Mouse (Mus musculus): ENCODE measurements around the gene Klf15. TPM values are rescaled to one million over a fixed set of nuclear protein-coding genes. Genes with fewer than 3 reads are reported as not detected.

Klf15 gene
- polyA plus RNA-seq, 1 experiment from 2014 or later, result 16.6 TPM

DNA sequence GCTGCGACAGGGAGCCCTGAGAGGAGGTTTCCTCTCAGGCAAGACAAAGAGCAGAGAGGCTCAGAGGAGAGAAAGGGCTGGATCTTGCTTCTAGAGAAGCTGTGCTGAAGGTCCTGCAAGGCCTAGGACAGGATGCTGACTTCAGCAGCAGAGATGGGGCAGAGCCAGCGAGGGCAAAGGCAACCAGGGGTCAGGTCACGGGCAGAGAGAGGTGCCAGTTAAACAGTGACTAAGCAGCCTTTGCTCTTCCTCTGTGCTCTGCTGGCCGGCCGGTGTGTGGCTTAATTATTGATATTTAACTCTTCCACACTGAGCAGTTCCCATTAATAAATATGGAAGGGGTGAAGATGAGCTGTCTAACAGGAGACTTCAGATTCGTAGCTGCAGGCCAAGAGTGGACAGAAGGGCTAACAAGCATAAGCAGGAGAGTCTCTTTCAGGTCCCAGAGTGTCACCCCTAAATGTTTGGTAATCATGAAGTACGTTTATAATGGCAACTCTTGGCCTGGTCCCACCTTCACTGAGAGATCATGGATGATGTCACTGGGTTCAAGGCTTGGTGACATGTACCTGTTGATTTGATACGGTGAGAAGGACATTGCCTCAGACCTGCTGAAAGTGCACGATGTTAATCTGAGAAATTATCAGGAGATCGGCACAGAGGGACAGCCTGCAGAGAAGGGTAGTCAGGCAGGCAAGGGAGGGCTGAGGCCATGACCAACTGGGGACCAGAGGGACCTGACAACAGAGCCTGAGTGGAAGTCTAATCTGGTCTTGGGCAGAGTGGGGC is 29.8 kb downstream of the Klf15 start:
- no peak overlapping the region for H3K4me2 ChIP-seq (ENCODE audit: low read depth, low read length)
- no peak overlapping the region for H3K4me3 ChIP-seq (ENCODE audit: low read depth, low read length)
- 82% methylated on average over 10 of the region's 10 CpGs for WGBS
- no peaks in the 10 kb centered on the region for H3K9me3 ChIP-seq (ENCODE audit: control insufficient read depth, low read length)
- no peak overlapping the region for H3K27ac ChIP-seq (ENCODE audit: low read depth, low read length)
- no peaks in the 10 kb centered on the region for H3K27me3 ChIP-seq (ENCODE audit: control insufficient read depth, insufficient read depth, low read length)
- no peaks in the 10 kb centered on the region for H3K4me1 ChIP-seq (ENCODE audit: control insufficient read depth, insufficient read depth, low read length)
- no peaks in the 10 kb centered on the region for H3K36me3 ChIP-seq (ENCODE audit: control insufficient read depth, insufficient read depth, low read length)
- no peak overlapping the region for H3K9ac ChIP-seq (replicated peaks; ENCODE audit: low read depth, low read length)
- no peak for ATAC-seq (ENCODE audit: low read depth)

DNA sequence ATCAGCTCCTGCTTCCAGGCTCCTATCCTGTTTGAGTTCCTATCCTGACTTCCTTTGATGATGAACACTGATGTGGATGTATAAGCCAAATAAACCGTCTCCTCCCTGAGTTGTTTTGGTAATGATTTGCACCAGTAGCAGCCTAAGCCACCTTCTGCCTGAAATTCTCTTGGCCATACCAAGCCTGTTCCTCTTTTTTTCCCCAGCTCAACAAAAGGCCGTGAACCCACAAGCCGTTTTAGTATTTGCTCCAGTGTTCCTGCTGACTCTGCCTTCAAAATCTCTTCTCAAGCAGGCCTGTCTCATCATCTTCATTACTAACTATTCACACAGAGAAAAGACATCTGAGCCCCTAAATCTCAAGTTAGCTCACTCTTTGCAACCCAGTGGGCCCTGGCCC is 31.8 kb downstream of the Klf15 start:
- no peak overlapping the region for H3K4me3 ChIP-seq (ENCODE audit: low read depth, low read length)
- no peak overlapping the region for H3K27ac ChIP-seq (ENCODE audit: low read depth, low read length)
- 80% methylated on average over 3 of the region's 3 CpGs for WGBS
- no peaks in the 10 kb centered on the region for H3K27me3 ChIP-seq (ENCODE audit: control insufficient read depth, insufficient read depth, low read length)
- no peaks in the 10 kb centered on the region for H3K36me3 ChIP-seq (ENCODE audit: control insufficient read depth, insufficient read depth, low read length)
- no peak overlapping the region for H3K9ac ChIP-seq (replicated peaks; ENCODE audit: low read depth, low read length)
- H3K4me1 ChIP-seq (ENCODE audit: control insufficient read depth, insufficient read depth, low read length), result no peaks in the 10 kb centered on the region
- no peak for ATAC-seq (ENCODE audit: low read depth)
- no peak overlapping the region for H3K4me2 ChIP-seq (ENCODE audit: low read depth, low read length)
- no peaks in the 10 kb centered on the region for H3K9me3 ChIP-seq (ENCODE audit: control insufficient read depth, low read length)

DNA sequence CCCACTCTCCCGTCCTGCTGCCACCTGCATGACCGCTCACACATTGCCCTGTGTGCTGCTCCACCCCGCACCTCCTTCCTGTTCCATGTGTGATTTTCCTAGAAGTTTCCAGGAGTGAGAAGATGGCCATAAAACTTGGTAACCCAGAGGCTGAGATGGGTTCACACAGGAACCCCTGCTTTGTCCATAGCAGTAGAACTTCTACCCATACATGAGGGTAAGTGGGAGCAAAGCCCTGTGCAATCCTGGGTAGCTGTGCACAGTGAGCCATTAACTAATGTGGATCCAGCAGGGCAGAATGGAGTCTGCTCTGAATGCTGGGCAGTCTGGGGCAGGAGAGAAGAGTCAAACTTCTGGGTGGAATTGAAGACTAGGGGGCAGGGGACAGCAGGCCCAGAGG is 32.2 kb downstream of the Klf15 start:
- Histone ChIP-seq H3K4me2 (ENCODE audit: low read depth, low read length) (no peak overlapping the region), H3K9ac (replicated peaks; ENCODE audit: low read depth, low read length) (no peak overlapping the region)
- no peak for ATAC-seq (ENCODE audit: low read depth)

DNA sequence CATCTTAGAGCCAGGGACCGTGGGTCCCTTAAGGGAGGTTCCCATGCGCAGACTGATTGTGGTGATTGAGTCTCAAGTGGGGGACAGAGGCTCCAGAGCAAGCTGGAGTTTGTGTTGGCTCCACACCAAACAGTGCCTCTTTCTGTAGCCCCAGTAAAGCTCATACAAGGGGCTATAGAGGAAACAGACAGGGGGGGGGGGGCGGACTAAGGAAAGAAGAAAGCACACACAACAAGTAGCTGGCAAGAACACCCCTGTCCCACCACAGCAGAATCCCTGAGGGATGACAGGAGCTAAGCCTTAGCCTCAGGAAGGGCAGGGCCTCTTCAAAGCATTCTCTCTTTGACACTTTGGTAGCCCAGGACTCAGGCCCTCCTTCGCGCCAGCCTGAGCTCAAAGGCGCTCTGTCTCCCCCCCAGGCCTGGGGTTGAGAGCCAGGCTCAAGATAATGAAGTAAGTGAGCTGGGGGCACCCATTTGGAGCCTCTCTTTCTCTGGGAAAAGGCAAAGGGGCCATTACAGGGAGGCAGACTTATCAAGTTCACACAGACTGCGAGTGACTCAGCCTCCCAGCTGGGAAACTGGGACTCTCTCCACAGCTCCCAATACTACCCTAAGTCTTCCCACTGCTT is 33.0 kb downstream of the Klf15 start:
- ATAC-seq (ENCODE audit: low read depth), result peak; percentile 88
- H3K27me3 ChIP-seq (ENCODE audit: control insufficient read depth, insufficient read depth, low read length), result no peaks in the 10 kb centered on the region
- no peak overlapping the region for H3K27ac ChIP-seq (ENCODE audit: low read depth, low read length)
- 54% methylated on average over 6 of the region's 7 CpGs for WGBS
- no peak overlapping the region for H3K9ac ChIP-seq (replicated peaks; ENCODE audit: low read depth, low read length)
- H3K4me3 ChIP-seq (ENCODE audit: low read depth, low read length), result no peak overlapping the region
- no peaks in the 10 kb centered on the region for H3K9me3 ChIP-seq (ENCODE audit: control insufficient read depth, low read length)
- H3K4me2 ChIP-seq (ENCODE audit: low read depth, low read length), result no peak overlapping the region
- no peaks in the 10 kb centered on the region for H3K36me3 ChIP-seq (ENCODE audit: control insufficient read depth, insufficient read depth, low read length)
- no peaks in the 10 kb centered on the region for H3K4me1 ChIP-seq (ENCODE audit: control insufficient read depth, insufficient read depth, low read length)

More for the DNA sequence above, 32.2 kb downstream of the Klf15 start:
- Histone ChIP-seq H3K9me3 (ENCODE audit: control insufficient read depth, low read length) (no peaks in the 10 kb centered on the region), H3K27ac (ENCODE audit: low read depth, low read length) (no peak overlapping the region), H3K4me1 (ENCODE audit: control insufficient read depth, insufficient read depth, low read length) (no peaks in the 10 kb centered on the region), H3K36me3 (ENCODE audit: control insufficient read depth, insufficient read depth, low read length) (no peaks in the 10 kb centered on the region), H3K27me3 (ENCODE audit: control insufficient read depth, insufficient read depth, low read length) (no peaks in the 10 kb centered on the region), H3K4me3 (ENCODE audit: low read depth, low read length) (no peak overlapping the region)
- 87% methylated on average over 3 of the region's 3 CpGs for WGBS

DNA sequence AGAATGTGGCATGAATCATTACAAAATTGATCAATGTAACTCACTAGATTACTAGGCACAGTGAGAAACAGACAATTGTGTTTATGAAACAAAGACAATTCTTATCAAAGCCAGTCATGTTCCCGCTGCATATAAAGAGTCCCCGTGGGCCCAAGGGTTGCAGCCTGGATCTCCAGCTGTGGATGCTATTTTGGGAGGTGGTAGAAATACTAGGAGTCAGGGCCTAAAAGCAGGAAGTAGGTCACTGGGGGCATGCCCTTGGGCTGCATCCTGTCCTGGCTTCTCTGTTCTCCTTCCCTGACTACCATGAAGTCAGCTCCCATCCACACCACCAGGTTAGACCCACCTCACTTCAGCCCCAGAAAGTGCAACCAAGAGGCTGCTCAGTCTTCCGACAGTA is 33.8 kb downstream of the Klf15 start:
- Histone ChIP-seq H3K27me3 (ENCODE audit: control insufficient read depth, insufficient read depth, low read length) (no peaks in the 10 kb centered on the region), H3K27ac (ENCODE audit: low read depth, low read length) (no peak overlapping the region), H3K4me1 (ENCODE audit: control insufficient read depth, insufficient read depth, low read length) (no peaks in the 10 kb centered on the region), H3K9me3 (ENCODE audit: control insufficient read depth, low read length) (no peaks in the 10 kb centered on the region), H3K4me2 (ENCODE audit: low read depth, low read length) (no peak overlapping the region), H3K36me3 (ENCODE audit: control insufficient read depth, insufficient read depth, low read length) (no peaks in the 10 kb centered on the region), H3K4me3 (ENCODE audit: low read depth, low read length) (no peak overlapping the region), H3K9ac (replicated peaks; ENCODE audit: low read depth, low read length) (no peak overlapping the region)
- 73% methylated on average over 3 of the region's 3 CpGs for WGBS
- no peak for ATAC-seq (ENCODE audit: low read depth)

DNA sequence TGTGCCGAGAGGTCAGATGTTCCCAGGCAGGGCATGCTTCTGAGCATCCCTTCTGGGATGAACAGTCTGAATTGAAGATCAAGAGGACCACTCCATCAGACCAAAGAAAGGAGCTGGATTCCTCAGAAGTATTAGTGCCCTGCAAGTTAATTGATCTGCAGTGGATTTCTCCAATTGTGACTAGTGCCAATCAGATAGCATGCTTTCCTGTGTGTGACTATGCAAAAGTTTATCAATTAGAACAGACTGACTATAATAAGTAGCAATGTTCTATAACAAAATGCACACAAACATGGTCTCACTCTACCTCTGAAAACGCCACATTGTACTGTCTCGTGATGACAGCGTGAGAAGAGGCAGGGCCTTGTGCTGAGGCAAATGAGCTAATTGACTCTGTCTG is 37.1 kb downstream of the Klf15 start:
- H3K4me1 ChIP-seq (ENCODE audit: control insufficient read depth, insufficient read depth, low read length), result no peaks in the 10 kb centered on the region
- ATAC-seq (ENCODE audit: low read depth), result no peak
- H3K9ac ChIP-seq (replicated peaks; ENCODE audit: low read depth, low read length), result no peak overlapping the region
- H3K9me3 ChIP-seq (ENCODE audit: control insufficient read depth, low read length), result no peaks in the 10 kb centered on the region
- WGBS, result 73% methylated on average over 4 of the region's 4 CpGs
- H3K4me2 ChIP-seq (ENCODE audit: low read depth, low read length), result no peak overlapping the region
- H3K36me3 ChIP-seq (ENCODE audit: control insufficient read depth, insufficient read depth, low read length), result no peaks in the 10 kb centered on the region
- no peaks in the 10 kb centered on the region for H3K27me3 ChIP-seq (ENCODE audit: control insufficient read depth, insufficient read depth, low read length)
- no peak overlapping the region for H3K4me3 ChIP-seq (ENCODE audit: low read depth, low read length)
- no peak overlapping the region for H3K27ac ChIP-seq (ENCODE audit: low read depth, low read length)

DNA sequence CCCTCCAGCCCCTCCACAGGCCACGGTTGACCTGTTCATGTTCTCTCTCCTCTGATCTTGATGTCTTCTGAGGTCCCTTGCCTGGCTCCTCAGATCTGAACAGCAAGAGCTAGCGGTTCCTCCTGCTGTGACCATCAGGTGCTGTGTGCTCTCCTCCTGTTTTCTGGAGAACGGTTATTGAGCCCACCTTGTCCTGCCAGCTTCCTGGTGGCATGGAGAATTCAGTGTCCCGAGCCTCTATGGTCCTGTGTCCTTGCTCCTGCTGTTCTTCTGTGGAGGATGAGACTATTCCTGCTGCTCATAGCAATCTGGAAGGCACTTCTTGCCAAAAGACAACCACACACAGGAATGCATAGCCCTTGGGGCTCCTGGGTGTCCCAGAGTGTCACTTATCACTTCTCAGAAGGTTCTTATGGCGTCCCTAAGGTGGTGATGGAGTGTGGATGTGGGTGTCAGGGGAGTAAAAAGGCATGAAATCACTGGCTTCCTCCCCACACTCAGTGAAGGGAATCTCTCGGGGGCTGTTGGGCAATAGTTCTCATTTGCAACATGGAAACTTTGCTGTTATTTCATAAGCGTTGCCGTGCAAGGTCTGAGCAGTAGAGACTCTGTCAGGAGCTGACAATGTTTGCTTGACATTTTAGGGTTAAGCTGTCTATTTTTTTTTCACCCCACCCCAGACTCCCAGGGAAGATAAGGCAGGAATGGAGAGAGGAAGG is 39.0 kb downstream of the Klf15 start:
- no peaks in the 10 kb centered on the region for H3K9me3 ChIP-seq (ENCODE audit: control insufficient read depth, low read length)
- ATAC-seq (ENCODE audit: low read depth), result no peak
- H3K36me3 ChIP-seq (ENCODE audit: control insufficient read depth, insufficient read depth, low read length), result no peaks in the 10 kb centered on the region
- WGBS, result 77% methylated on average over 8 of the region's 8 CpGs
- H3K4me3 ChIP-seq (ENCODE audit: low read depth, low read length), result no peak overlapping the region
- H3K4me1 ChIP-seq (ENCODE audit: control insufficient read depth, insufficient read depth, low read length), result no peaks in the 10 kb centered on the region
- no peak overlapping the region for H3K27ac ChIP-seq (ENCODE audit: low read depth, low read length)
- H3K4me2 ChIP-seq (ENCODE audit: low read depth, low read length), result no peak overlapping the region
- no peaks in the 10 kb centered on the region for H3K27me3 ChIP-seq (ENCODE audit: control insufficient read depth, insufficient read depth, low read length)
- H3K9ac ChIP-seq (replicated peaks; ENCODE audit: low read depth, low read length), result no peak overlapping the region

DNA sequence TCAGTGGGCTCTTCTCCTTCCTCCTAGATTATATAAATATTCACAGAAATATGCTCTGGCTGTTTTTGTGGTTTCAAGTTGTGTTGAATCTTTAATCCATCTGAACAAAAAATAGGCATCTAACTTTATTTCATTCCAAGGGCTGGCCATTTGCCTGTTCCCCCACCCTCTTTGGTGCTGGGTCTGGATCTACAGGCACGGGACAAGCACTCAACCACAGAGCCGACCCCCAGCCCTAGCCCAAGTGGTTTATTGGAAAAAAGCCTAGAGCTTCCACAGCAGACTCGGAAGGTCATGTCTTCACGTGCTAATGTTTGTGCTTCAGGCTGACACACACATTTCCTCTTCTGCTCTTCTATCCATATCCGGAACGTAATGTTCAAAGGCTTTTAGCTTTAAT is 43.5 kb downstream of the Klf15 start:
- 69% methylated on average over 6 of the region's 6 CpGs for WGBS
- Histone ChIP-seq H3K27me3 (ENCODE audit: control insufficient read depth, insufficient read depth, low read length) (no peaks in the 10 kb centered on the region), H3K4me2 (ENCODE audit: low read depth, low read length) (no peak overlapping the region), H3K4me1 (ENCODE audit: control insufficient read depth, insufficient read depth, low read length) (0 out of 2 replicates have a peak, but pooled peaks cover 4% of the 10 kb centered on the region), H3K9ac (replicated peaks; ENCODE audit: low read depth, low read length) (no peak overlapping the region), H3K9me3 (ENCODE audit: control insufficient read depth, low read length) (no peaks in the 10 kb centered on the region), H3K36me3 (ENCODE audit: control insufficient read depth, insufficient read depth, low read length) (no peaks in the 10 kb centered on the region), H3K27ac (ENCODE audit: low read depth, low read length) (no peak overlapping the region), H3K4me3 (ENCODE audit: low read depth, low read length) (no peak overlapping the region)
- no peak for ATAC-seq (ENCODE audit: low read depth)
